Mouse (Mus musculus): ENCODE measurements at regions not wholly inside any gene's neighbourhood (a gene's known extent, or its start where the extent isn't known, plus 50 kb on each side); places are given as distances from the start of the nearest gene placed in this dataset.

GRCm38 (mm10) chr9:120798901-120799300 lies 130.1 kb upstream of the Ctnnb1 start:
- no peak for TF ChIP-seq CTCF (conservative IDR thresholded peaks at IDR 0.05; ENCODE audit: low read length)
- no peak for TF ChIP-seq NANOG (IDR thresholded peaks at IDR 0.05; ENCODE audit: borderline replicate concordance, low read length)
- no peak for TF ChIP-seq POU5F1 (IDR thresholded peaks at IDR 0.05; ENCODE audit: borderline replicate concordance, low read length)
- Histone ChIP-seq H3K4me1 (replicated peaks; ENCODE audit: low read depth, low read length) (peaks cover 38% of the 10 kb centered on the region), H3K27me3 (ENCODE audit: insufficient read depth, low read length) (peaks cover 12% of the 10 kb centered on the region), H3K9me3 (ENCODE audit: low read length) (no peaks in the 10 kb centered on the region), H3K36me3 (ENCODE audit: insufficient read depth, low read length) (no peaks in the 10 kb centered on the region), H3K4me3 (replicated peaks; ENCODE audit: low read length) (no peak overlapping the region; the same call in 1 of the 2 replicates)

DNA sequence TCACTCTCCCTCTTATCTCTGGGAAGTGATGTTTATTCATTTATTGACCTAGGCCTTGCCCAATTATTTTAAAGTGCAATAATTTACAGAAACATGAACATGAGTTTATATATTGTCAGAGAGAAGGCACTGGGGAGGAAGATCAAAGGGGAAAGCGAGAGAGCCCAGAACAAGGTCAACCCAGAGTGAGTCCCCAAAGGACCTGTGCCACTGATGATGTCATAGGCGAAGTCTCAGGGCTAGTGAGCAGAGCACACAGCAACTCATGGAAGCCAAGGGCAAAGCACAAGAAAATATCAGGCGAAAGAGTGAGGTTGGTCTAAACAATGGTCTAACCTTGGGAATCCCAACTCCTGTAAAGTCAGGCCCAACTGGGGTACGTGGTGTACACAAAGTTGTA lies 126.4 kb upstream of the Ctnnb1 start:
- no peak for TF ChIP-seq NANOG (IDR thresholded peaks at IDR 0.05; ENCODE audit: borderline replicate concordance, low read length)
- TF ChIP-seq POU5F1 (IDR thresholded peaks at IDR 0.05; ENCODE audit: borderline replicate concordance, low read length): no peak
- H3K4me3 ChIP-seq (replicated peaks; ENCODE audit: low read length): no peak overlapping the region
- no peaks in the 10 kb centered on the region for H3K36me3 ChIP-seq (ENCODE audit: insufficient read depth, low read length)
- no peaks in the 10 kb centered on the region for H3K9me3 ChIP-seq (ENCODE audit: low read length)
- peaks cover 15% of the 10 kb centered on the region for H3K27me3 ChIP-seq (ENCODE audit: insufficient read depth, low read length)
- peaks cover 24% of the 10 kb centered on the region for H3K4me1 ChIP-seq (replicated peaks; ENCODE audit: low read depth, low read length)

- H3K4me1 ChIP-seq (replicated peaks; ENCODE audit: low read depth, low read length): peaks cover 4% of the 10 kb centered on the region; the same call in 1 of the 2 replicates
- no peak for TF ChIP-seq CTCF (conservative IDR thresholded peaks at IDR 0.05; ENCODE audit: low read length)
- no peak for TF ChIP-seq NANOG (IDR thresholded peaks at IDR 0.05; ENCODE audit: borderline replicate concordance, low read length)
- no peak for TF ChIP-seq POU5F1 (IDR thresholded peaks at IDR 0.05; ENCODE audit: borderline replicate concordance, low read length)
- H3K36me3 ChIP-seq (ENCODE audit: insufficient read depth, low read length): no peaks in the 10 kb centered on the region
- peaks cover 5% of the 10 kb centered on the region; the same call in 1 of the 2 replicates for H3K27me3 ChIP-seq (ENCODE audit: insufficient read depth, low read length)
- no peak overlapping the region for H3K4me3 ChIP-seq (replicated peaks; ENCODE audit: low read length)
- no peaks in the 10 kb centered on the region for H3K9me3 ChIP-seq (ENCODE audit: low read length)
These were observed 124.2 kb upstream of the Ctnnb1 start for GRCm38 (mm10) chr9:120804760-120805294.

- no peak for TF ChIP-seq POU5F1 (IDR thresholded peaks at IDR 0.05; ENCODE audit: borderline replicate concordance, low read length)
- TF ChIP-seq CTCF (conservative IDR thresholded peaks at IDR 0.05; ENCODE audit: low read length): no peak
- TF ChIP-seq NANOG (IDR thresholded peaks at IDR 0.05; ENCODE audit: borderline replicate concordance, low read length): no peak
- peaks cover 9% of the 10 kb centered on the region; the same call in 1 of the 2 replicates for H3K27me3 ChIP-seq (ENCODE audit: insufficient read depth, low read length)
- no peak overlapping the region for H3K4me3 ChIP-seq (replicated peaks; ENCODE audit: low read length)
- H3K4me1 ChIP-seq (replicated peaks; ENCODE audit: low read depth, low read length): peaks cover 4% of the 10 kb centered on the region; the same call in 1 of the 2 replicates
- no peaks in the 10 kb centered on the region for H3K9me3 ChIP-seq (ENCODE audit: low read length)
- H3K36me3 ChIP-seq (ENCODE audit: insufficient read depth, low read length): no peaks in the 10 kb centered on the region
These were observed 120.1 kb upstream of the Ctnnb1 start for GRCm38 (mm10) chr9:120808741-120809425.

- Histone ChIP-seq H3K4me3 (replicated peaks; ENCODE audit: low read length) (no peak overlapping the region), H3K36me3 (ENCODE audit: insufficient read depth, low read length) (no peaks in the 10 kb centered on the region), H3K27me3 (ENCODE audit: insufficient read depth, low read length) (0 out of 2 replicates have a peak, but pooled peaks cover 5% of the 10 kb centered on the region), H3K4me1 (replicated peaks; ENCODE audit: low read depth, low read length) (no peaks in the 10 kb centered on the region; the same call in 1 of the 2 replicates), H3K9me3 (ENCODE audit: low read length) (no peaks in the 10 kb centered on the region)
- TF ChIP-seq NANOG (IDR thresholded peaks at IDR 0.05; ENCODE audit: borderline replicate concordance, low read length): no peak
- no peak for TF ChIP-seq CTCF (conservative IDR thresholded peaks at IDR 0.05; ENCODE audit: low read length)
- no peak for TF ChIP-seq POU5F1 (IDR thresholded peaks at IDR 0.05; ENCODE audit: borderline replicate concordance, low read length)
These were observed 117.5 kb upstream of the Ctnnb1 start for GRCm38 (mm10) chr9:120811522-120811921.

DNA sequence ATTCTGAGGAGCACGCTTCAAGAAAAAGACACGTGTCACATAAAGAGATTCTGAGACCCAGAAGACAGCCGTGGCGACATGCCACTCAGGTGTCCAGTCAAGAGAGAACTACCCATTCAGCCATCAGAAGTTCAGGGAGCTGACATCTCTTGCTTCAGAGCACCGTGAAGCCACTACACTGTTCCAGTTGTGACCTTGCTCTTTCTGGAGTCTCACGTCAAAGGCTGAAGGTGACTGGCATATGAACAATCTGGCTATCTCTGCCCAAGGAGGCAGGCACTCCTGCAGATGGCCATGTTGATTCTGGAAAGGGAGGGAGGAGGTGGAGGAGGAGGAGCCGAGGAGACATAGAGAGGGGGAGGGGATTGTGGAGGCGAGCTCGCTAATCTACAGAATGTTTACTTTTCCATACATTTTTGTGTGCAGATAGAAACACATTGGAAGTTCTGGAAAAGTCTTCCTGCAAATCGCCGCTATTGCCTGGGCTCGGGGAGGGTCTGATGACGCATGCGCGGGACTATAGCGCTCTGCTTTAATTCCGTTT lies 116.3 kb upstream of the Ctnnb1 start:
- 0 out of 2 replicates have a peak, but pooled peaks cover 5% of the 10 kb centered on the region for H3K27me3 ChIP-seq (ENCODE audit: insufficient read depth, low read length)
- no peak for TF ChIP-seq NANOG (IDR thresholded peaks at IDR 0.05; ENCODE audit: borderline replicate concordance, low read length)
- no peak for TF ChIP-seq POU5F1 (IDR thresholded peaks at IDR 0.05; ENCODE audit: borderline replicate concordance, low read length)
- TF ChIP-seq CTCF (conservative IDR thresholded peaks at IDR 0.05; ENCODE audit: low read length): no peak
- no peaks in the 10 kb centered on the region for H3K4me1 ChIP-seq (replicated peaks; ENCODE audit: low read depth, low read length)
- H3K36me3 ChIP-seq (ENCODE audit: insufficient read depth, low read length): no peaks in the 10 kb centered on the region
- H3K9me3 ChIP-seq (ENCODE audit: low read length): no peaks in the 10 kb centered on the region
- no peak overlapping the region for H3K4me3 ChIP-seq (replicated peaks; ENCODE audit: low read length)

DNA sequence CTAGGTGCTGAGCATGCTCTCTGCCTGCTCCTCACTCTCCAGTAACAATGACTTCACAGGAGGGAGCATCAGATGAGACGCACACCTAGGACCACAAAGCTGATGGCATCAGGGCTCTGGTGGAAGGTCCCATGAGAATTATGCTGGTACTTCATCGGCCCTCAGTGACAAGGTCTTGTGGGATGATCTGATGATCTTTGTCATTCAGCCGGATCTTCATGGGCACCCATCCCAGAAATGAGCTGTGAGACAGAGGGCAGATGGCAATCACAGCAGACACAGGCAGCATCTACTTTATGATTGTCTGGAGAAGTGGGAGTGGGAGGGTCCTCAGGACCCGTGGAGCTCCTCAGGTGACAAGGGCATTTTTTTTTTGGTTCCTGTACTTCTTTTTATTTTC lies 114.7 kb upstream of the Ctnnb1 start:
- Histone ChIP-seq H3K4me1 (replicated peaks; ENCODE audit: low read depth, low read length) (0 out of 2 replicates have a peak, but pooled peaks cover 4% of the 10 kb centered on the region), H3K4me3 (replicated peaks; ENCODE audit: low read length) (no peak overlapping the region), H3K9me3 (ENCODE audit: low read length) (no peaks in the 10 kb centered on the region), H3K27me3 (ENCODE audit: insufficient read depth, low read length) (0 out of 2 replicates have a peak, but pooled peaks cover 5% of the 10 kb centered on the region), H3K36me3 (ENCODE audit: insufficient read depth, low read length) (no peaks in the 10 kb centered on the region)
- no peak for TF ChIP-seq CTCF (conservative IDR thresholded peaks at IDR 0.05; ENCODE audit: low read length)
- TF ChIP-seq POU5F1 (IDR thresholded peaks at IDR 0.05; ENCODE audit: borderline replicate concordance, low read length): no peak
- no peak for TF ChIP-seq NANOG (IDR thresholded peaks at IDR 0.05; ENCODE audit: borderline replicate concordance, low read length)

DNA sequence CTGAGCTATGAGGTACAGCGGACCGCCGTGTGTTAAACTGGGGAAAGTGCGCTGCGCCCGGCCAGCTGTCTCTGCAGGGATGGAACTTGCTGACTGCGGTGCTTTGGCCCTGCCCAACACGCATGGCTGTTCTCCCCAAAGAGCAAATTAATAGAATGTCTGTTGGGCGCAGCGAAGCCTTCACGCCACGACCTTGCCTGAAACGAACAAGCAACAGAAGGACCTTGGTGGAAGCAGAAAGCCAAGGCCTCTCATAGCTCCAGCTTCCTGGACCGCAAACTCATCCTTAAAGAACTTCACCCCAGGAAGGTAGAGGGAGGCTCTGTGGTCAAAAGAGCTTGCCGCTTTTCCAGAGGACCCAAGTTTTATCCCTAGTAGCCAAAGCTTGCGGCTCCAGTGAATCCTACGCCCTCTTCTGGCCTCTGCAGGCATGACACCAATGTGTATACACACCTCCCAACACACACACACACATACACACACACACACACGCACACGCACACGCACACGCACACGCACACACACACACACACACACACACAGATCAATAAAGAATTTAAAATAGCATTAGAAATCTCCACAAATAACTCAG lies 110.2 kb upstream of the Ctnnb1 start:
- TF ChIP-seq CTCF (conservative IDR thresholded peaks at IDR 0.05; ENCODE audit: low read length) (peak; percentile 31), NANOG (IDR thresholded peaks at IDR 0.05; ENCODE audit: borderline replicate concordance, low read length) (no peak)
- no peaks in the 10 kb centered on the region for H3K36me3 ChIP-seq (ENCODE audit: insufficient read depth, low read length)
- no peaks in the 10 kb centered on the region for H3K9me3 ChIP-seq (ENCODE audit: low read length)
- H3K4me1 ChIP-seq (replicated peaks; ENCODE audit: low read depth, low read length): 0 out of 2 replicates have a peak, but pooled peaks cover 4% of the 10 kb centered on the region
- H3K4me3 ChIP-seq (replicated peaks; ENCODE audit: low read length): peak overlapping the region; percentile 20; the same call in 1 of the 2 replicates
- H3K27me3 ChIP-seq (ENCODE audit: insufficient read depth, low read length): no peaks in the 10 kb centered on the region

Measured in E14TG2a.4 (cell line).